9 mouse cellular contexts compared by ENCODE assay signal in genomic region chr2:165594907-165595675, GRCm38 (mm10). TPM values are rescaled to one million over a fixed set of nuclear protein-coding genes. Genes with fewer than 3 reads are reported as not detected.
DNase-seq lines count a peak whose midpoint lies in the region; ATAC-seq and TF ChIP-seq lines count a peak whose summit lies in the region.
"Had no signal": no experiment of that assay in that cellular context is flagged by ENCODE, and none has a peak within 500 bp of the region (broad histone marks: within the 10 kb centered on the region; RNA-seq: fewer than 3 reads in every experiment).

TSS of gene Eya2 (plus strand) at chr2:165595032.

- WGBS in cerebellum, adult 2 months, result 1% methylated on average over 70 of the region's 83 CpGs
- under 1% methylated on average over 73 of the region's 83 CpGs for WGBS in neural tube, embryonic 12.5 days

- no peaks in the 10 kb centered on the region; the same call in 1 of the 2 replicates for H3K27me3 ChIP-seq in cerebellum, adult 2 months (ENCODE audit: control insufficient read depth, insufficient read depth, low read length)
- H3K27me3 ChIP-seq in neural tube, embryonic 12.5 days (replicated peaks), result peaks cover 12% of the 10 kb centered on the region

- DNase-seq in cerebellum, adult 2 months, result no peak
- DNase-seq in cerebellum, adult 11-12 months, result no peak
- no peak for DNase-seq in thymus, postnatal 0 days (ENCODE audit: low spot score)
- DNase-seq in thymus, postnatal 25 days, result no peak
- DNase-seq in spleen, postnatal 14 days (ENCODE audit: low spot score in 2 of 2), result no peak
- no peak for DNase-seq in layer of hippocampus, adult 9-11 months

- no peak for TF ChIP-seq CTCF in cerebellum, adult 2 months (IDR thresholded peaks at IDR 0.05; ENCODE audit: borderline replicate concordance, insufficient read depth, low read depth, low read length)

- H3K9ac ChIP-seq in neural tube, embryonic 12.5 days, result peak within 1 kb of the TSS; percentile 81

- H3K4me3 ChIP-seq in cerebellum, adult 2 months (replicated peaks; ENCODE audit: insufficient read depth, low read depth, low read length), result no peak within 1 kb of the TSS
- peak within 1 kb of the TSS; percentile 79 for H3K4me3 ChIP-seq in neural tube, embryonic 12.5 days
- H3K4me3 ChIP-seq: erythroblast, embryonic 14.5 days had no signal

- H3K4me1 ChIP-seq in cerebellum, adult 2 months (ENCODE audit: control insufficient read depth, insufficient read depth, low read length), result no peaks in the 10 kb centered on the region
- H3K4me1 ChIP-seq in neural tube, embryonic 12.5 days, result peaks cover 28% of the 10 kb centered on the region

- no peak within 1 kb of the TSS for H3K27ac ChIP-seq in cerebellum, adult 2 months (ENCODE audit: insufficient read depth, low read length)
- peak within 1 kb of the TSS; percentile 50; the same call in 1 of the 2 replicates for H3K27ac ChIP-seq in neural tube, embryonic 12.5 days

- no peaks in the 10 kb centered on the region for H3K9me3 ChIP-seq in neural tube, embryonic 12.5 days

- H3K4me2 ChIP-seq in neural tube, embryonic 12.5 days (replicated peaks), result peak within 1 kb of the TSS; percentile 95

- no peaks in the 10 kb centered on the region for H3K36me3 ChIP-seq in neural tube, embryonic 12.5 days

- no peak for TF ChIP-seq POLR2A in cerebellum, adult 2 months (IDR thresholded peaks at IDR 0.05; ENCODE audit: borderline replicate concordance, insufficient read depth, low read length)

- ATAC-seq in inflammation-experienced regulatory T-cells, adult 6 months, result no peak
- peak; percentile 75 for ATAC-seq in neural tube, embryonic 12.5 days (ENCODE audit: low FRiP score, low read depth)

RNA-seq across cellular contexts. Expression of gene Eya2, which starts in this region (rescaled TPM):
- 9.9 and 10.9 TPM in 2 replicates for polyA plus RNA-seq in cerebellum, adult 2 months (2012; rRNA removed)
- polyA plus RNA-seq in thymus, postnatal 0 days (2015; fragmentation: Nextera tagmentation; extraction: Ambion mirVana), result 23.5 and 27.3 TPM in 2 replicates
- 10 to 100 TPM in 2 of 3 experiments, 1 to 10 TPM in 1; 4.5 to 17.0 (median 13.2) TPM for polyA plus RNA-seq in inflammation-experienced regulatory T-cells, adult 6 months (2017; shearing (Covaris generic))
- 23.8 and 36.7 TPM in 2 replicates for polyA plus RNA-seq in neural tube, embryonic 12.5 days (2016; fragmentation: Nextera tagmentation; extraction: Ambion mirVana)
- polyA plus RNA-seq: erythroblast, embryonic 14.5 days had no signal
